19 mouse cellular contexts compared by ENCODE assay signal in the genomic region with DNA sequence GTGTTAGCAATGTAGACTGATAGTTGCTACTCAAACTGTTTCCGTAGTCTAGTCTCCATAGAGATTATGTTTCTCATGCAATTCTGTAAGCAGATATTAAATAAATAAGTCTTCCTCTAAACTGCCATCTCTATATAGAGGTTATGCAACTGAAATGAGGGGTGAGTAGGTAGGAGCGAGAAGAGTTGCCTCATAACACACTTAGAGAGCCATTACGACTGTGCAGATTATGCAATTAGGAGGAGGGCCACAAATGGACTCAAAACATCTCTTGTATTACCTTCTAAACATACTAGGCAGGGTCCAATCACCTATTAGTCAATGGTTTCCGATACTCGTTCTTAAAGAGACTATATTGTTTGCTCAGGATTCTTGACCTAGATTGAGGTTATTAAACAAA. TPM values are rescaled to one million over a fixed set of nuclear protein-coding genes. Genes with fewer than 3 reads are reported as not detected.
DNase-seq lines count a peak whose midpoint lies in the region; ATAC-seq lines count a peak whose summit lies in the region.
"Had no signal": no experiment of that assay in that cellular context is flagged by ENCODE, and none has a peak within 500 bp of the region (broad histone marks: within the 10 kb centered on the region; RNA-seq: fewer than 3 reads in every experiment).

No protein-coding gene starts in this region.

- no peak for DNase-seq in neural tube, embryonic 10.5 days (ENCODE audit: extremely low spot score, low spot score)
- peak; percentile 35 for DNase-seq in lung, postnatal 10 days
- no peak for DNase-seq in midbrain, embryonic 11.5 days (ENCODE audit: low spot score, missing footprints)
- DNase-seq: adrenal gland, adult 2 months; cerebellum, adult 11 months; cerebellum, adult 9-11 months; forebrain, postnatal 0 days; kidney, adult 2 months; liver, embryonic 13.5 days had no signal

- H3K27ac ChIP-seq in intestine, embryonic 16.5 days (ENCODE audit: low read length) = no peak overlapping the region
- H3K27ac ChIP-seq in intestine, embryonic 15.5 days = no peak overlapping the region
- H3K27ac ChIP-seq in neural tube, embryonic 15.5 days (replicated peaks) = 0 out of 2 replicates have a peak overlapping the region, but pooled peaks have one; percentile 37
- no peak overlapping the region for H3K27ac ChIP-seq in midbrain, embryonic 11.5 days (ENCODE audit: low read depth, low read length)
- no peak overlapping the region for H3K27ac ChIP-seq in midbrain, embryonic 16.5 days (ENCODE audit: low read length)
- H3K27ac ChIP-seq: forebrain, embryonic 10.5 days; kidney, postnatal 0 days; lung, embryonic 15.5 days; midbrain, embryonic 10.5 days had no signal

- H3K27me3 ChIP-seq in intestine, embryonic 16.5 days (replicated peaks; ENCODE audit: control insufficient read depth, insufficient read depth, low read length) = no peaks in the 10 kb centered on the region
- no peaks in the 10 kb centered on the region for H3K27me3 ChIP-seq in intestine, embryonic 15.5 days (replicated peaks)
- no peaks in the 10 kb centered on the region for H3K27me3 ChIP-seq in neural tube, embryonic 15.5 days (replicated peaks)
- no peaks in the 10 kb centered on the region for H3K27me3 ChIP-seq in midbrain, embryonic 11.5 days (ENCODE audit: control insufficient read depth, insufficient read depth, low read length)
- H3K27me3 ChIP-seq in midbrain, embryonic 16.5 days (ENCODE audit: control insufficient read depth, insufficient read depth, low read depth, low read length) = no peaks in the 10 kb centered on the region
- H3K27me3 ChIP-seq: liver, embryonic 13.5 days; lung, embryonic 15.5 days had no signal

- no peaks in the 10 kb centered on the region for H3K4me1 ChIP-seq in intestine, embryonic 16.5 days (ENCODE audit: control insufficient read depth, insufficient read depth, low read length)
- H3K4me1 ChIP-seq in intestine, embryonic 15.5 days (replicated peaks) = no peaks in the 10 kb centered on the region
- H3K4me1 ChIP-seq in neural tube, embryonic 15.5 days = peaks cover 15% of the 10 kb centered on the region
- H3K4me1 ChIP-seq in midbrain, embryonic 11.5 days (ENCODE audit: control insufficient read depth, insufficient read depth, low read length) = no peaks in the 10 kb centered on the region
- H3K4me1 ChIP-seq in midbrain, embryonic 16.5 days (ENCODE audit: control insufficient read depth, insufficient read depth, low read length) = no peaks in the 10 kb centered on the region; the same call in 1 of the 2 replicates
- H3K4me1 ChIP-seq: forebrain, embryonic 10.5 days had no signal

- ATAC-seq in intestine, embryonic 16.5 days = 0 out of 2 replicates have a peak, but pooled peaks have one; percentile 47
- ATAC-seq in intestine, embryonic 15.5 days = no peak
- no peak for ATAC-seq in neural tube, embryonic 15.5 days (ENCODE audit: low FRiP score)
- ATAC-seq in midbrain, embryonic 11.5 days (ENCODE audit: low FRiP score) = no peak
- no peak for ATAC-seq in midbrain, embryonic 16.5 days
- ATAC-seq: forebrain, postnatal 0 days; hindbrain, embryonic 16.5 days had no signal

- H3K36me3 ChIP-seq in intestine, embryonic 16.5 days (ENCODE audit: control insufficient read depth, insufficient read depth, low read length) = no peaks in the 10 kb centered on the region
- H3K36me3 ChIP-seq in intestine, embryonic 15.5 days = no peaks in the 10 kb centered on the region
- H3K36me3 ChIP-seq in neural tube, embryonic 15.5 days = no peaks in the 10 kb centered on the region
- no peaks in the 10 kb centered on the region for H3K36me3 ChIP-seq in midbrain, embryonic 11.5 days (ENCODE audit: control insufficient read depth, insufficient read depth, low read length)
- H3K36me3 ChIP-seq in midbrain, embryonic 16.5 days (ENCODE audit: control insufficient read depth, insufficient read depth, low read length) = no peaks in the 10 kb centered on the region
- H3K36me3 ChIP-seq: forebrain, embryonic 10.5 days; liver, embryonic 13.5 days; lung, embryonic 15.5 days; midbrain, embryonic 10.5 days had no signal

- H3K4me3 ChIP-seq in intestine, embryonic 16.5 days (ENCODE audit: low read length) = no peak overlapping the region
- H3K4me3 ChIP-seq in intestine, embryonic 15.5 days (replicated peaks) = no peak overlapping the region
- no peak overlapping the region for H3K4me3 ChIP-seq in neural tube, embryonic 15.5 days (replicated peaks)
- no peak overlapping the region for H3K4me3 ChIP-seq in midbrain, embryonic 11.5 days (ENCODE audit: low read depth, low read length)
- H3K4me3 ChIP-seq in midbrain, embryonic 16.5 days (ENCODE audit: low read depth, low read length) = no peak overlapping the region
- H3K4me3 ChIP-seq: forebrain, embryonic 10.5 days; liver, embryonic 13.5 days; lung, embryonic 15.5 days; midbrain, embryonic 10.5 days had no signal

- no peak overlapping the region for H3K4me2 ChIP-seq in intestine, embryonic 16.5 days (ENCODE audit: low read depth, low read length)
- H3K4me2 ChIP-seq in intestine, embryonic 15.5 days (replicated peaks) = no peak overlapping the region
- H3K4me2 ChIP-seq in neural tube, embryonic 15.5 days = no peak overlapping the region
- H3K4me2 ChIP-seq in midbrain, embryonic 11.5 days = no peak overlapping the region
- no peak overlapping the region for H3K4me2 ChIP-seq in midbrain, embryonic 16.5 days (ENCODE audit: low read length)
- H3K4me2 ChIP-seq: heart, embryonic 11.5 days; liver, embryonic 13.5 days; lung, embryonic 15.5 days had no signal

- H3K9me3 ChIP-seq in intestine, embryonic 16.5 days (ENCODE audit: control insufficient read depth, low read length) = no peaks in the 10 kb centered on the region
- no peaks in the 10 kb centered on the region for H3K9me3 ChIP-seq in intestine, embryonic 15.5 days
- no peaks in the 10 kb centered on the region for H3K9me3 ChIP-seq in neural tube, embryonic 15.5 days (replicated peaks)
- H3K9me3 ChIP-seq in midbrain, embryonic 11.5 days (ENCODE audit: control insufficient read depth, low read length) = no peaks in the 10 kb centered on the region
- H3K9me3 ChIP-seq in midbrain, embryonic 16.5 days (replicated peaks; ENCODE audit: control insufficient read depth, low read length, poor library complexity, severe bottlenecking) = no peaks in the 10 kb centered on the region
- H3K9me3 ChIP-seq: forebrain, embryonic 10.5 days; liver, embryonic 13.5 days; lung, embryonic 15.5 days; midbrain, embryonic 10.5 days had no signal

- 71% methylated on average over 5 of the region's 5 CpGs for WGBS in intestine, embryonic 16.5 days
- WGBS in intestine, embryonic 15.5 days = 72% methylated on average over 5 of the region's 5 CpGs
- whole genome bisulfite sequencing in neural tube, embryonic 15.5 days = 66% methylated on average over 5 of the region's 5 CpGs
- 89% methylated on average over 5 of the region's 5 CpGs for WGBS in midbrain, embryonic 11.5 days
- WGBS in midbrain, embryonic 16.5 days = 85% methylated on average over 5 of the region's 5 CpGs

- no peak overlapping the region for H3K9ac ChIP-seq in intestine, embryonic 16.5 days (ENCODE audit: low read depth, low read length)
- no peak overlapping the region for H3K9ac ChIP-seq in intestine, embryonic 15.5 days
- no peak overlapping the region for H3K9ac ChIP-seq in neural tube, embryonic 15.5 days (replicated peaks)
- no peak overlapping the region for H3K9ac ChIP-seq in midbrain, embryonic 11.5 days (ENCODE audit: low read length)
- H3K9ac ChIP-seq in midbrain, embryonic 16.5 days (ENCODE audit: low read depth, low read length) = no peak overlapping the region
- H3K9ac ChIP-seq: forebrain, postnatal 0 days; liver, embryonic 13.5 days; lung, embryonic 15.5 days had no signal

RNA-seq across cellular contexts. Expression of gene Atp8a1, which starts 23.5 kb away (rescaled TPM):
- 13.1 and 16.7 TPM in 2 replicates for polyA plus RNA-seq in intestine, embryonic 16.5 days (2015; fragmentation: Nextera tagmentation; extraction: Ambion mirVana)
- polyA plus RNA-seq in intestine, embryonic 15.5 days (2015; fragmentation: Nextera tagmentation; extraction: Ambion mirVana) = 15.8 and 16.5 TPM in 2 replicates
- 50.7 and 56.5 TPM in 2 replicates for polyA plus RNA-seq in neural tube, embryonic 15.5 days (2015; fragmentation: Nextera tagmentation; extraction: Ambion mirVana)
- 31.9 and 33.4 TPM in 2 replicates for polyA plus RNA-seq in midbrain, embryonic 11.5 days (2014; fragmentation: Nextera tagmentation; extraction: Ambion mirVana)
- 51.9 and 53.6 TPM in 2 replicates for polyA plus RNA-seq in midbrain, embryonic 16.5 days (2015; fragmentation: Nextera tagmentation; extraction: Ambion mirVana)
